Mouse (Mus musculus): ENCODE results near the gene Optc. TPM values are rescaled to one million over a fixed set of nuclear protein-coding genes. Genes with fewer than 3 reads are reported as not detected.

The Optc gene
- 0.19 TPM for polyA plus RNA-seq (2015; fragmentation: Illumina TruSeq; extraction: RNeasy Lipid Tissue Mini Kit (QIAGEN cat#74804); ENCODE audit: insufficient read depth, low replicate concordance)

GRCm38 (mm10) chr1:133907949-133908658 lies at the start of gene Optc:
Gene Optc, minus strand, starts transcription at chr1:133907999.

GRCm38 (mm10) chr1:133921304-133921751 lies 13.5 kb upstream of the Optc start, which contains the start of gene Prelp:
Gene Prelp, minus strand, starts transcription at chr1:133921414.

Other genes starting within 250 kb of the Optc start
- gene Zbed6, start 247.1 kb downstream of the Optc start, polyA plus RNA-seq (2015; fragmentation: Illumina TruSeq; extraction: RNeasy Lipid Tissue Mini Kit (QIAGEN cat#74804); ENCODE audit: insufficient read depth, low replicate concordance) = 30.3 TPM
- gene Gm38394, start 246.7 kb downstream of the Optc start, polyA plus RNA-seq (2015; fragmentation: Illumina TruSeq; extraction: RNeasy Lipid Tissue Mini Kit (QIAGEN cat#74804); ENCODE audit: insufficient read depth, low replicate concordance) = 23.1 TPM
- 141 TPM for gene Lax1, start 217.9 kb downstream of the Optc start, polyA plus RNA-seq (2015; fragmentation: Illumina TruSeq; extraction: RNeasy Lipid Tissue Mini Kit (QIAGEN cat#74804); ENCODE audit: insufficient read depth, low replicate concordance)
- gene Atp2b4, start 107.0 kb downstream of the Optc start, polyA plus RNA-seq (2015; fragmentation: Illumina TruSeq; extraction: RNeasy Lipid Tissue Mini Kit (QIAGEN cat#74804); ENCODE audit: insufficient read depth, low replicate concordance) = 18.6 TPM
- 24.3 TPM for gene Prelp, start 13.4 kb upstream of the Optc start, polyA plus RNA-seq (2015; fragmentation: Illumina TruSeq; extraction: RNeasy Lipid Tissue Mini Kit (QIAGEN cat#74804); ENCODE audit: insufficient read depth, low replicate concordance)
- gene Fmod, start 129.3 kb upstream of the Optc start, polyA plus RNA-seq (2015; fragmentation: Illumina TruSeq; extraction: RNeasy Lipid Tissue Mini Kit (QIAGEN cat#74804); ENCODE audit: insufficient read depth, low replicate concordance) = 20.0 TPM
- 160 TPM for gene Btg2, start 171.1 kb upstream of the Optc start, polyA plus RNA-seq (2015; fragmentation: Illumina TruSeq; extraction: RNeasy Lipid Tissue Mini Kit (QIAGEN cat#74804); ENCODE audit: insufficient read depth, low replicate concordance)
- not detected for gene Chit1, start 203.2 kb upstream of the Optc start, polyA plus RNA-seq (2015; fragmentation: Illumina TruSeq; extraction: RNeasy Lipid Tissue Mini Kit (QIAGEN cat#74804); ENCODE audit: insufficient read depth, low replicate concordance)

Data from spleen, adult 10 weeks (tissue).